Mouse (Mus musculus): Measurements from ENCODE around the gene Dapp1.

Dapp1 gene

GRCm38 (mm10) chr3:137981382-137981750, at the start of gene Dapp1:
Gene Dapp1 (minus strand): TSS chr3:137981545.
- peak; percentile 78 for DNase-seq (ENCODE audit: low read depth, low spot score)

- DNase-seq (ENCODE audit: low read depth, low spot score), result no peak
Observed at GRCm38 (mm10) chr3:138030563-138030962, 49.2 kb upstream of the Dapp1 start.

GRCm38 (mm10) chr3:138029351-138029750, 48.0 kb upstream of the Dapp1 start:
- DNase-seq (ENCODE audit: low read depth, low spot score), result no peak

DNA sequence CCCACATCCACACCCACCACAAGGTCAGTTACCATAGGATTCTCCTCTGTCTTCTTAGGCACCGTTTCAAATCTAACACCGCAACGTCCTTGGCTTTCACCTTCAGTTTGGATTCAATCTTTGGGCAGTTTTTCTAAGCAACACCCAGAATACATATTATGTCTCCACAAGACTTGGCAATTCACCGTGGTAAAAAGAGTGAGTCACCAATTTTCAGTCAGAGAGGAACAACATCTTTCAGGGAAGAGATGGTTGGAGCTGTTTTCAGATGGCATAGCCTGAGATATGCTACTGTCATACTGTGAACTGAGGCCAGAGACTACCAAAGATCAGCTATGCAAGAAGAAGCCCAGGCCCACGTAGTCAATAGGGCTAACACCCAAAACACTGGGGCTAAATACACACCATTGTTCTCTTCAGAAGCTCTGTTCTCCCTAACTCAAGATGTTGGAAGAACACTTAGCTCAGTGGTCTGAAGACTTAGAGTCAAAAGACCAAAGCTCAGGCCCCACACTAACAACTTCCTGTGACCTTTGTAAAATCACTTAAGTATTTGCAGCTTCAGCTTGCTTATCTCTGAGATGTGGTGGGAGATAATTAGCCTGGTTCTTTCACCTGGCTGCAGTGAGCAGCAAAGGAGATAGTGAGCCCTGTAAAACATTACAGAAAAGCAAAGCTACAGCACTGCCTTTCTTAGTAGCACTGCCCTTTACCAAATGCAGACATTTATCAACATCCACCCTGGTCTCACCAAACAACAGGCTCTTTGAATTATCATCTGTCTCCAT, 46.4 kb upstream of the Dapp1 start:
- DNase-seq (ENCODE audit: low read depth, low spot score), result no peak

DNA sequence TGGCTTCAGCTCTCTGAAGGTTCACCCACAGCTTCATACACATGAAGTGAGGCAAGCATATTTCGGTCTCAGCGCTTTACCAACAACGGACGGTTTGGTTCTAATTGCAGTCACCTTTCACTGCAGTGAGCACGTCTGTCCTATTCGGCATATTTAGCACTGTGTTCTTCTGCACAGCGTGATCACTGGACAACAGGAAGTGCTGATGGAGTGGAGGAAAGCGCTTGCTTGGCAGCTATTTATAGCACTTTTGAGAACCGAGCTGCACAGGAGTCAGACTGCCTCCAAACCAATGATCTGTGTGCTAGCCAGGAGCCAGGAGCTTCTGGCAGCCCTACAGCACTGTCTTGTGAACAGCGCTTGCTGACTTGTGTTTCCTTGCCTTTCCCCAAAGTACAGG, 44.9 kb upstream of the Dapp1 start:
- no peak for DNase-seq (ENCODE audit: low read depth, low spot score)

DNA sequence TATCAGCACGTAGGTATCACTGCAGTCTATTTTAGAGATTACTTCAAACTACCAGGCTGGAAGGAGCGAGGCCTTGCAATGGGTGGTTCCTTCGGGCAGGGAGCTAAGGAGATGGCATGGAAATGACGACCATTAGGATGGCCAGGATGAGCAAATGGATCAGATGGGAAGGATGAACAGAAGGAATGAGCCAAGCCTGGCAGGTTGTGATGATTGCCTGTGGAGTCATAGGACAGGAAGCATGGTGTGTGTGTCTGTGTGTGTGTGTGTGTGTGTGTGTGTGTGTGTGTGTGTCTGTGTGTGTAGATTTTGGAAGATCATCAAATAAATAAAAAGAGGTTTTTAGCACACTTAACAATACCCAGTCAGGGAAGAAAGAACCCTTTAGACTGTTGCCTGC, 41.3 kb upstream of the Dapp1 start:
- DNase-seq (ENCODE audit: low read depth, low spot score), result no peak

DNA sequence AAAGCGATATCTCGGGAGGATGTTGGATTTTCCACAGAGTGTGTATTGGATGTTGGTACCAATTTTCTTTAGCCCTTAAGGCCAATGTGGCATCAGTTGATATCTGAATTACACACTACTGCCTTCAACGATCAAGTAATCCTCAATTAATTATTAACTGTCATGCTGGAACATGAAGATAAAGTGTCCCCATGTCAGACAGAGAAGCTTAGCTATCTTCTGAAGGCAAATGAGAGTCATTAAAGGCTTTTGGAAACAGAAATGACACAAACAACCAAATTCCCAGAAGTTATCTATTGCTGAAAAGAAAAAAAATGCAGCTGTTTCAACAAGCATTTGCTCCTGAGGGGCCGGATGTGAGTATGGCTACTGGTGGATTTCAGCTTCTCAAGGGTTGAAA, 40.7 kb upstream of the Dapp1 start:
- DNase-seq (ENCODE audit: low read depth, low spot score), result no peak

DNA sequence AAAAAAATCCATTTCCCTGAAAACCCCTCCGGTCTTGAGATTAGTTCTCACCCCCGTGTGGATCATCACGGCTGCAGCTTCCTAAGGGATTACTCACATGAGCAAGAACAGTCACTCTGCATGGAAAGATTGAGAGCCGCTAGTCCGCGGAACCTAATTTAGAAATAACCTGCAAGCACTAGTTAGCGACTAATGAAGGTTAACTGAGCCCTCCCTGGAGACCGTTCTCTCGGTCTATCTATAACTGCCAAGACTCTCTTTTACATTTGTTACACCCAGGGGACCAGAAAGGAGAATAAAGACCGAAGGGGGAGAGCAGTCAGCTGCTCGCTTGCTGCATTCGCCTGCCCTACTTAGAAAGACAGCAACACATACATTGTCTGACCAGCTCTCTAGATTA, 35.5 kb upstream of the Dapp1 start:
- DNase-seq (ENCODE audit: low read depth, low spot score), result no peak

- no peak for DNase-seq (ENCODE audit: low read depth, low spot score)
Observed at GRCm38 (mm10) chr3:138014725-138015124, 33.4 kb upstream of the Dapp1 start.

- no peak for DNase-seq (ENCODE audit: low read depth, low spot score)
Observed at GRCm38 (mm10) chr3:138012351-138012750, 31.0 kb upstream of the Dapp1 start.

GRCm38 (mm10) chr3:138008152-138008551, 26.8 kb upstream of the Dapp1 start:
- no peak for DNase-seq (ENCODE audit: low read depth, low spot score)

DNA sequence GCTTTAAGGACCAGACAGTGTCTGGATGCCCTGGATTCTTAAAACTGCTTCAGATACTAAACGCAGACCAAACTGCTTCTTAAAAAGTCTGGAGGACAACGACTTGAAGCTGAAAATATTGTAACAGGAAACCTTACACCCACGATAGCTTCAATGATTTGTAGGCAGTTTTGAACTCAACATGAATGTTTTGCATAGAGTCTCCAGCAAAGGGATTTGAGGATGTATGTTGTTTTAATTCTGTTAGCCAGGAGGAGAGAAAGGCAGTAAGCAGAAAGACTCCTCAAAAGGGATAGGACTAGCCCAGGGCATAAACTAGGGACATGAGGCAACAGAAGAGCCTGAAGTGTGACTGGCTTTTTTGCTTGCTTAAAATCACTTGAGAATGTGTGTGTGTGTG, 25.6 kb upstream of the Dapp1 start:
- DNase-seq (ENCODE audit: low read depth, low spot score), result no peak

DNA sequence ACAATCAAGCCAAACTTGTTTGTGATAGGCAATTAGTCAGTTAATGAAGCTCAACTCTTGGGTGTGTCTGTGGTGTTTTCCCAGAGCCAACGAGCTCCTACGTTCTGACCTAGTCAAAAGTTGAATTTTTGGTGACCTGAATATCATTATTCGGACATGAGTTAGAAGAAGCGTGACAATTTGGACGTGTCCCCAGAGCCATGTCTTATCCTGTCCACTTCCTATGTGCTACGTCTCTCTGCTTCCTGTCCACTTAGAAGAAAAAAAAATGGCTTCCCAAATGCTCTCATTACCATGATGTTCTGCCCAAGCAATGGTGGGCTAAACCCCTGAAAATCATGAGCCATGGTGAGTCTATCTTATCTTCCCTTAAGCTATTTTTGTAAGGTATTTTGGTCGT, 21.9 kb upstream of the Dapp1 start:
- no peak for DNase-seq (ENCODE audit: low read depth, low spot score)

DNA sequence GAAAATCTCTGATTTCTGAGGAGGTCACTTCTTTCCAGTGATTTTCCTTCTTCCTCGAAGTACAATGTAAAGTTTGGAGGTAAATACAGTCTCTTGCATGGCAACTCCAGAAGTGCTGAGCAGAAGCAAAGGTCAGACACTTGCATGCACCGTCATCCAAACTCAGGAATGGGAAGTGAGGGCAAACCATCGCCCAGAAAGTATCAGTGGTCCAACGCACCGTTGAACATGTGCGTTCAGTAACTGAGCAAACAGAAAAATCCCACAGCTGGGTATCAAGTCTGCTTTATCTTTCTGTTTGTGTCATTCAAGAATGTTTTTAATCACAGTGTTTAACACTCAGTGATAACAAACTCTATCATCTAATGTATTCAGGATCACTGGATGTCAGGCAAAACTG, 21.2 kb upstream of the Dapp1 start:
- no peak for DNase-seq (ENCODE audit: low read depth, low spot score)

- DNase-seq (ENCODE audit: low read depth, low spot score), result no peak
Observed at GRCm38 (mm10) chr3:138001865-138002264, 20.5 kb upstream of the Dapp1 start.

- DNase-seq (ENCODE audit: low read depth, low spot score), result no peak
Observed at GRCm38 (mm10) chr3:138000724-138001069, 19.4 kb upstream of the Dapp1 start.

- DNase-seq (ENCODE audit: low read depth, low spot score), result no peak
Observed at GRCm38 (mm10) chr3:138000062-138000723, 18.8 kb upstream of the Dapp1 start.

DNA sequence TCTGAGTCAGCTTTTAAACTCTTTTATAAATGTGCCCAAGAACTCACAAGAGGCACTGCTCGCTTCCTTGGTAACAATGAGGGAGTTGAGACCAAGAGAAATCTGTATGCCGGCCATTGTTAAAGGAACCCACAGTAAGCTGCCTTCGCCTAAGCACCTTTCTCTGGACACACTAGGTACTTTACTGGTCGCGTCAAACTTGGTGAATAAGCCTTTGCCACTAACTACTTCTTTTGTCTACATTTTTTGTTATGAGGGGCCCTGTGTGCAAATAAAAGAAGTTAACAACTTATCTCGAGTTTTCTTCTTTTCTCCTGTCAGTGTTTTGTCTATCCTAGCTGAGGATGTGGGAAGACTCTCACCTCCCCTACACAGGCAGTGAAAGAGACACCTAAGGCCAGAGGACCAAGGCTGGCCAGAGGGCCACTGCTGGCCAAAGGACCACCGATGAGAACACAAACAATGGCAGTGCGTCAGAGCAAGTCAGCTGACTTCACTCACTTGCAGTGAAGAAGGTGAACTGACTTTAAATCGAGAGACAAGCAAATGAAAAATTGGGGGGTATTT, 18.0 kb upstream of the Dapp1 start:
- no peak for DNase-seq (ENCODE audit: low read depth, low spot score)

- DNase-seq (ENCODE audit: low read depth, low spot score), result no peak
Observed at GRCm38 (mm10) chr3:137998491-137999223, 17.3 kb upstream of the Dapp1 start.

DNA sequence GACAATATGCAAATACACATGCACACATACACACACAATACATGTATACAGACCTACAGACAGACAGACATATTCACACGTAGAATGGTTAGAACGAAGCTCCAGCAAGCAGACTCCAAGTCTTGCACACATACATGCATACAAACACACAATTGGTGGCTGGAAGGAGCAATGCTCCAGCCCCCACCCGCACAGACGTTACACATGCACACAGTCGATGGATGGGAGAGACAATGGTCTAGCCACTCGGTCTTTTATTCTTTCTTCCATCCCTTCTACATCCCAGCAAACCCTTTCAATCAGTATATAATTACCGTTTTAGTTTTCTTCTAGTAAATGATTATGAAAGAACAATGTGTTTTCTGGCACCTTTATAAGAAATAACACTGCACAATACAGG, 14.1 kb upstream of the Dapp1 start:
- DNase-seq (ENCODE audit: low read depth, low spot score), result no peak

GRCm38 (mm10) chr3:137994196-137994595, 12.9 kb upstream of the Dapp1 start:
- DNase-seq (ENCODE audit: low read depth, low spot score), result no peak

- DNase-seq (ENCODE audit: low read depth, low spot score), result peak; percentile 69
Observed at GRCm38 (mm10) chr3:137992366-137992765, 11.0 kb upstream of the Dapp1 start.
